Mouse (Mus musculus): ENCODE measurements around the gene Lyve1. TPM values are rescaled to one million over a fixed set of nuclear protein-coding genes. Genes with fewer than 3 reads are reported as not detected.
A peak's percentile ranks its signal among the peaks of the same experiment; 100 is the strongest.

The Lyve1 gene
- polyA plus RNA-seq, 1 experiment from 2014 or later: 17.4 TPM

- ATAC-seq (ENCODE audit: insufficient read depth, low FRiP score): no peak
- H3K4me2 ChIP-seq (ENCODE audit: low read depth, low read length): no peak overlapping the region
- H3K27ac ChIP-seq (ENCODE audit: low read length): no peak overlapping the region
- no peaks in the 10 kb centered on the region for H3K9me3 ChIP-seq (replicated peaks; ENCODE audit: control insufficient read depth, low read length)
- no peaks in the 10 kb centered on the region for H3K27me3 ChIP-seq (ENCODE audit: control insufficient read depth, insufficient read depth, low read length)
- WGBS: 40% methylated on average over 4 of the region's 4 CpGs
- no peak overlapping the region for H3K9ac ChIP-seq (ENCODE audit: low read length)
- H3K36me3 ChIP-seq (ENCODE audit: control insufficient read depth, insufficient read depth, low read length): peaks cover 6% of the 10 kb centered on the region; the same call in 1 of the 2 replicates
- peaks cover 6% of the 10 kb centered on the region for H3K4me1 ChIP-seq (ENCODE audit: control insufficient read depth, insufficient read depth, low read length)
- H3K4me3 ChIP-seq (replicated peaks; ENCODE audit: low read length): no peak overlapping the region
Observed at GRCm38 (mm10) chr7:110822055-110822454, 41.0 kb downstream of the Lyve1 start.

- no peak for ATAC-seq (ENCODE audit: insufficient read depth, low FRiP score)
Observed at GRCm38 (mm10) chr7:110821653-110822052, 41.4 kb downstream of the Lyve1 start.

GRCm38 (mm10) chr7:110821068-110821467 is 42.0 kb downstream of the Lyve1 start:
- Histone ChIP-seq H3K9me3 (replicated peaks; ENCODE audit: control insufficient read depth, low read length) (no peaks in the 10 kb centered on the region), H3K36me3 (ENCODE audit: control insufficient read depth, insufficient read depth, low read length) (peaks cover 6% of the 10 kb centered on the region; the same call in 1 of the 2 replicates), H3K4me3 (replicated peaks; ENCODE audit: low read length) (no peak overlapping the region), H3K4me1 (ENCODE audit: control insufficient read depth, insufficient read depth, low read length) (peaks cover 6% of the 10 kb centered on the region), H3K27ac (ENCODE audit: low read length) (no peak overlapping the region), H3K4me2 (ENCODE audit: low read depth, low read length) (no peak overlapping the region), H3K27me3 (ENCODE audit: control insufficient read depth, insufficient read depth, low read length) (no peaks in the 10 kb centered on the region), H3K9ac (ENCODE audit: low read length) (no peak overlapping the region)
- WGBS: 38% methylated on average over 5 of the region's 5 CpGs
- ATAC-seq (ENCODE audit: insufficient read depth, low FRiP score): peak; percentile 53; the same call in 1 of the 2 replicates

More at GRCm38 (mm10) chr7:110821653-110822052, 41.4 kb downstream of the Lyve1 start:
- H3K27ac ChIP-seq (ENCODE audit: low read length): no peak overlapping the region
- no peak overlapping the region for H3K9ac ChIP-seq (ENCODE audit: low read length)
- 34% methylated on average over 3 of the region's 3 CpGs for WGBS
- H3K4me3 ChIP-seq (replicated peaks; ENCODE audit: low read length): no peak overlapping the region
- no peaks in the 10 kb centered on the region for H3K9me3 ChIP-seq (replicated peaks; ENCODE audit: control insufficient read depth, low read length)
- H3K4me2 ChIP-seq (ENCODE audit: low read depth, low read length): no peak overlapping the region
- H3K4me1 ChIP-seq (ENCODE audit: control insufficient read depth, insufficient read depth, low read length): peaks cover 6% of the 10 kb centered on the region
- H3K36me3 ChIP-seq (ENCODE audit: control insufficient read depth, insufficient read depth, low read length): peaks cover 6% of the 10 kb centered on the region; the same call in 1 of the 2 replicates
- H3K27me3 ChIP-seq (ENCODE audit: control insufficient read depth, insufficient read depth, low read length): no peaks in the 10 kb centered on the region

- no peaks in the 10 kb centered on the region for H3K36me3 ChIP-seq (ENCODE audit: control insufficient read depth, insufficient read depth, low read length)
- no peak overlapping the region for H3K9ac ChIP-seq (ENCODE audit: low read length)
- peaks cover 6% of the 10 kb centered on the region for H3K4me1 ChIP-seq (ENCODE audit: control insufficient read depth, insufficient read depth, low read length)
- no peak overlapping the region for H3K4me2 ChIP-seq (ENCODE audit: low read depth, low read length)
- no peak for ATAC-seq (ENCODE audit: insufficient read depth, low FRiP score)
- no peaks in the 10 kb centered on the region for H3K27me3 ChIP-seq (ENCODE audit: control insufficient read depth, insufficient read depth, low read length)
- H3K27ac ChIP-seq (ENCODE audit: low read length): no peak overlapping the region
- no peak overlapping the region for H3K4me3 ChIP-seq (replicated peaks; ENCODE audit: low read length)
- H3K9me3 ChIP-seq (replicated peaks; ENCODE audit: control insufficient read depth, low read length): no peaks in the 10 kb centered on the region
- WGBS: 58% methylated on average over 11 of the region's 11 CpGs
Observed at GRCm38 (mm10) chr7:110818787-110819350, 44.2 kb downstream of the Lyve1 start.

- Histone ChIP-seq H3K4me1 (ENCODE audit: control insufficient read depth, insufficient read depth, low read length) (peaks cover 6% of the 10 kb centered on the region), H3K9ac (ENCODE audit: low read length) (no peak overlapping the region), H3K27ac (ENCODE audit: low read length) (no peak overlapping the region), H3K4me2 (ENCODE audit: low read depth, low read length) (no peak overlapping the region), H3K27me3 (ENCODE audit: control insufficient read depth, insufficient read depth, low read length) (no peaks in the 10 kb centered on the region), H3K9me3 (replicated peaks; ENCODE audit: control insufficient read depth, low read length) (no peaks in the 10 kb centered on the region), H3K36me3 (ENCODE audit: control insufficient read depth, insufficient read depth, low read length) (no peaks in the 10 kb centered on the region), H3K4me3 (replicated peaks; ENCODE audit: low read length) (no peak overlapping the region)
- ATAC-seq (ENCODE audit: insufficient read depth, low FRiP score): no peak
- 73% methylated on average over 6 of the region's 6 CpGs for WGBS
Observed at GRCm38 (mm10) chr7:110818206-110818605, 44.8 kb downstream of the Lyve1 start.

- Histone ChIP-seq H3K9me3 (replicated peaks; ENCODE audit: control insufficient read depth, low read length) (no peaks in the 10 kb centered on the region), H3K27me3 (ENCODE audit: control insufficient read depth, insufficient read depth, low read length) (no peaks in the 10 kb centered on the region), H3K4me2 (ENCODE audit: low read depth, low read length) (no peak overlapping the region), H3K9ac (ENCODE audit: low read length) (no peak overlapping the region), H3K4me3 (replicated peaks; ENCODE audit: low read length) (no peak overlapping the region), H3K4me1 (ENCODE audit: control insufficient read depth, insufficient read depth, low read length) (no peaks in the 10 kb centered on the region), H3K27ac (ENCODE audit: low read length) (no peak overlapping the region), H3K36me3 (ENCODE audit: control insufficient read depth, insufficient read depth, low read length) (0 out of 2 replicates have a peak, but pooled peaks cover 5% of the 10 kb centered on the region)
- WGBS: 70% methylated on average over 5 of the region's 5 CpGs
- no peak; the same call in 1 of the 2 replicates for ATAC-seq (ENCODE audit: insufficient read depth, low FRiP score)
Observed at GRCm38 (mm10) chr7:110816037-110816436, 47.0 kb downstream of the Lyve1 start.

- H3K36me3 ChIP-seq (ENCODE audit: control insufficient read depth, insufficient read depth, low read length): 0 out of 2 replicates have a peak, but pooled peaks cover 5% of the 10 kb centered on the region
- H3K4me3 ChIP-seq (replicated peaks; ENCODE audit: low read length): no peak overlapping the region
- no peak overlapping the region for H3K9ac ChIP-seq (ENCODE audit: low read length)
- no peaks in the 10 kb centered on the region for H3K9me3 ChIP-seq (replicated peaks; ENCODE audit: control insufficient read depth, low read length)
- 80% methylated on average over 1 of the region's 1 CpGs for WGBS
- H3K4me2 ChIP-seq (ENCODE audit: low read depth, low read length): no peak overlapping the region
- no peaks in the 10 kb centered on the region for H3K4me1 ChIP-seq (ENCODE audit: control insufficient read depth, insufficient read depth, low read length)
- ATAC-seq (ENCODE audit: insufficient read depth, low FRiP score): no peak
- H3K27me3 ChIP-seq (ENCODE audit: control insufficient read depth, insufficient read depth, low read length): no peaks in the 10 kb centered on the region
- no peak overlapping the region for H3K27ac ChIP-seq (ENCODE audit: low read length)
Observed at GRCm38 (mm10) chr7:110813983-110814382, 49.1 kb downstream of the Lyve1 start.

- H3K27me3 ChIP-seq (ENCODE audit: control insufficient read depth, insufficient read depth, low read length): no peaks in the 10 kb centered on the region
- H3K4me1 ChIP-seq (ENCODE audit: control insufficient read depth, insufficient read depth, low read length): no peaks in the 10 kb centered on the region
- no peak overlapping the region for H3K27ac ChIP-seq (ENCODE audit: low read length)
- 0 out of 2 replicates have a peak, but pooled peaks cover 5% of the 10 kb centered on the region for H3K36me3 ChIP-seq (ENCODE audit: control insufficient read depth, insufficient read depth, low read length)
- no peak overlapping the region for H3K4me2 ChIP-seq (ENCODE audit: low read depth, low read length)
- H3K4me3 ChIP-seq (replicated peaks; ENCODE audit: low read length): no peak overlapping the region
- H3K9me3 ChIP-seq (replicated peaks; ENCODE audit: control insufficient read depth, low read length): no peaks in the 10 kb centered on the region
- no peak for ATAC-seq (ENCODE audit: insufficient read depth, low FRiP score)
- WGBS: 77% methylated on average over 5 of the region's 5 CpGs
- H3K9ac ChIP-seq (ENCODE audit: low read length): no peak overlapping the region
Observed at GRCm38 (mm10) chr7:110811529-110811928, 51.5 kb downstream of the Lyve1 start.

GRCm38 (mm10) chr7:110810995-110811394 is 52.0 kb downstream of the Lyve1 start:
- Histone ChIP-seq H3K4me2 (ENCODE audit: low read depth, low read length) (no peak overlapping the region), H3K27ac (ENCODE audit: low read length) (no peak overlapping the region), H3K4me1 (ENCODE audit: control insufficient read depth, insufficient read depth, low read length) (no peaks in the 10 kb centered on the region), H3K9ac (ENCODE audit: low read length) (no peak overlapping the region), H3K9me3 (replicated peaks; ENCODE audit: control insufficient read depth, low read length) (no peaks in the 10 kb centered on the region), H3K4me3 (replicated peaks; ENCODE audit: low read length) (no peak overlapping the region), H3K27me3 (ENCODE audit: control insufficient read depth, insufficient read depth, low read length) (no peaks in the 10 kb centered on the region), H3K36me3 (ENCODE audit: control insufficient read depth, insufficient read depth, low read length) (0 out of 2 replicates have a peak, but pooled peaks cover 5% of the 10 kb centered on the region)
- ATAC-seq (ENCODE audit: insufficient read depth, low FRiP score): no peak
- WGBS: 89% methylated on average over 8 of the region's 8 CpGs

All from stomach, embryonic 16.5 days (tissue).